Mouse (Mus musculus) ES-E14 (cell line): Measurements from ENCODE around the gene Tent4a. TPM values are rescaled to one million over a fixed set of nuclear protein-coding genes. Genes with fewer than 3 reads are reported as not detected.

Experiments used
- DNase-seq: peaks from one replicate; pipeline ENCODE4 v3.0.0-alpha.2; 2013; ENCODE audit warnings: low read depth, low spot score
- H3K27ac ChIP-seq: 2 replicates; pipeline ENCODE4 v1.5.1; 2012; ENCODE audit warnings: low read depth, mild to moderate bottlenecking, low read length, moderate library complexity, mixed read lengths; ENCODE audit not compliant: poor library complexity, insufficient read depth, severe bottlenecking
- H3K36me3 ChIP-seq: 2 replicates; pipeline ENCODE4 v1.6.1; 2012; ENCODE audit warnings: mild to moderate bottlenecking, low read length, moderate library complexity, mixed read lengths; ENCODE audit not compliant: control insufficient read depth, poor library complexity, insufficient read depth, severe bottlenecking
- H3K4me1 ChIP-seq, 2 experiments: fragments of 150-350 bp in 1 of 2; sonication (generic) in 1 of 2; 2 replicates each; pipeline ENCODE4 v1.6.1; 2012; ENCODE audit warnings: low read length in 2 of 2, mild to moderate bottlenecking in 1 of 2, mixed read lengths in 1 of 2; ENCODE audit not compliant: control insufficient read depth in 2 of 2, insufficient read depth in 2 of 2, poor library complexity in 1 of 2
- H3K4me3 ChIP-seq, 2 experiments: fragments of 150-350 bp in 1 of 2; sonication (generic) in 1 of 2; 2 replicates each; pipeline ENCODE4 v1.5.1; 2012; ENCODE audit warnings: low read length in 2 of 2, low read depth in 1 of 2, mild to moderate bottlenecking in 1 of 2, mixed read lengths in 1 of 2; ENCODE audit not compliant: insufficient read depth in 1 of 2, poor library complexity in 1 of 2, severe bottlenecking in 1 of 2
- H3K9ac ChIP-seq: 2 replicates; pipeline ENCODE4 v1.6.1; 2012; ENCODE audit warnings: low read depth, mild to moderate bottlenecking, low read length, mixed read lengths; ENCODE audit not compliant: poor library complexity, insufficient read depth, severe bottlenecking
- H3K9me3 ChIP-seq: fragments of 150-350 bp; sonication (generic); 2 replicates; pipeline ENCODE4 v1.6.1; 2012; ENCODE audit warnings: low read depth, mild to moderate bottlenecking, low read length; ENCODE audit not compliant: control insufficient read depth, insufficient read depth
- CHD2 ChIP-seq: IDR thresholded peaks from 2 replicates; pipeline ENCODE4 v1.6.1; 2014; ENCODE audit warnings: mild to moderate bottlenecking, low read depth, low read length, inconsistent platforms
- HCFC1 ChIP-seq: IDR thresholded peaks from 2 replicates; pipeline ENCODE4 v1.6.1; 2012; ENCODE audit warnings: low read length, inconsistent platforms, borderline replicate concordance; ENCODE audit not compliant: insufficient read depth
- MAFK ChIP-seq: IDR thresholded peaks from 2 replicates; pipeline ENCODE4 v1.6.1; 2014; ENCODE audit warnings: mild to moderate bottlenecking, low read depth, low read length, inconsistent platforms; ENCODE audit not compliant: insufficient read depth
- ZC3H11A ChIP-seq: IDR thresholded peaks from 2 replicates; pipeline ENCODE4 v1.6.1; 2012; ENCODE audit warnings: low read depth, mild to moderate bottlenecking, inconsistent platforms, low read length, borderline replicate concordance
- ZNF384 ChIP-seq: IDR thresholded peaks from 2 replicates; pipeline ENCODE4 v1.6.1; 2012; ENCODE audit warnings: low read depth, low read length, inconsistent platforms
- in situ Hi-C, 2 experiments: fragments of 600-800 bp; cut with MboI; formaldehyde crosslinking; loops; one replicate each; pipeline ENCODE4 v1.15.1; 2025; ENCODE audit warnings: low sequenced_read_pairs in 2 of 2, inconsistent platforms in 1 of 2; ENCODE audit not compliant: unreplicated experiment in 2 of 2
- total RNA-seq: library from RNA; depleted of rRNA; stranded (reverse); fragments of 300-350 nt; gene quantifications from 2 replicates; pipeline ENCODE4 v1.2.3, GENCODE M21; 2012

Gene Tent4a
- total RNA-seq, 1 experiment: 20.0 TPM

DNA sequence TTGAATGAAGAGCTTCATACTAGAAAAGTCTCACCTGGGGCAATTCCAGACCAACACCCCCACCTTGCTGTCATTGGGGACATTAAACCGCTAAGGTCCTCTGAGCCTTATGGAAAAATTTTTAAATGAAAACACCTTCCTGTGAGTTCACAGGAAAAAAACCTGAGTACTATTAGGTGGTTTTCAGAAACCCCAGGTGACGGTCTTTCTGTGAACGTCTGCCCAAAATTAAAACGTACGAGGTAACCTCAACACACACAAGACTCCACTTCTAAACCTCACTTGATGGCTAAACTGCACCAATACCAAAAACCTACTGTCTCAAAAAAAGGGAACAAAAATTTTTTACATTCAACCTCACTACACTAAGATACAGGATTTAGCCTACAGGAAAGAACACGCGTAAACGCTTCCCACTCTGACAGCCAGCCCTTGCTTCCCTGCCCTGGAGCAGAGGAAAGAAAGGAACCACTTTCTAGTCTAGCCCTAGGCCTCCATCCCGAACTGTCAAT is 1.5 kb downstream of the Tent4a start:
- TF ChIP-seq CHD2: no peak
- no peak for TF ChIP-seq HCFC1
- TF ChIP-seq MAFK: no peak
- in situ Hi-C loops: no loop called here
- no peak overlapping the region for H3K27ac ChIP-seq

DNA sequence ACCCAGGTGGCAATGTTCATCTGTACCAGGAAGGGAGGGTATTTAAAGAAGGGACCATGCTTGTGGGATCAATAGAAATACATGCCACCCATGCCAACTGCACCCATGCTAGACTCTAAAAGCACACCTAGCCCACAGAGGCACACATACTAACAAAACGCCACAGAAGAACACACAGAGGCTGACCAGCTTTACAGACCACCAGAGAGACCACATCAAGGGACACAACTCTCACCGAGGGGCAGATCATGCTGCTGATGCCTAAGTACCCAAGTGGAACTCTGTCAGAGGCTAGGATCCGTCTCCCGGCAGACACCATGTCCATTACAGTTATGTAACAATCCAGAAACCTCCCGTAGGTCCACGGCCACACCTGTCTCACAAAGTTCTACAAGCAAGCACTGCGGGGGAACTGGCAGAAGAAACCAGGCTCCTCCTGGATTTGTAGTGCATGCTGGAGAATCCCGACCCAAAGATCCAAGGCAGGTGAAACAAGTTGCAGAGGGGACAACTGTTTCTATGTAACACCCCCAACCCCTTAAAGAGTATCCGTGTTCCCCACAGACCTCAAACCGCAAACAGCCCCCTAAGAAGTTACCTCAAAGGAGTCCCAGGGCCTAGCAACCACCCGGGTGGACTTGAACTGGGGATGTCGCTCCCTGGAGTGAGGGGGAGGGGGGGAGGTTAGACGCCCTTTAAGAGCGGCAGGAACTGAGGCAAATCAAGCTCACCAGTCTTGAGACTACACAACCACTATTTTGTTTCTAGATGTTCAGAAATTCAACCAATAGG is 2.1 kb downstream of the Tent4a start:
- H3K4me3 ChIP-seq: peak overlapping the region; percentile 73 to 90
- 0 out of 2 replicates have a peak overlapping the region, but pooled peaks have one; percentile 12 for H3K9ac ChIP-seq
- peaks cover 5% of the 10 kb centered on the region; the same call in 1 of the 2 replicates for H3K36me3 ChIP-seq
- H3K4me1 ChIP-seq: peaks cover 3 to 16% of the 10 kb centered on the region in 2 experiments; a peak in 2 of 4 replicates
- no peaks in the 10 kb centered on the region for H3K9me3 ChIP-seq
- DNase-seq: no peak
- no peak overlapping the region for H3K27ac ChIP-seq
- in situ Hi-C loops: no loop called here
- no peak for TF ChIP-seq ZNF384
- TF ChIP-seq MAFK: no peak
- TF ChIP-seq HCFC1: no peak
- TF ChIP-seq CHD2: no peak
- no peak for TF ChIP-seq ZC3H11A

More for the DNA sequence above, 1.5 kb downstream of the Tent4a start:
- Histone ChIP-seq H3K9ac (peak overlapping the region; percentile 91), H3K4me1 (peaks cover 3 to 16% of the 10 kb centered on the region in 2 experiments; a peak in 2 of 4 replicates), H3K4me3 (peak overlapping the region; percentile 73 to 90), H3K36me3 (peaks cover 5% of the 10 kb centered on the region; the same call in 1 of the 2 replicates), H3K9me3 (no peaks in the 10 kb centered on the region)
- no peak for DNase-seq

DNA sequence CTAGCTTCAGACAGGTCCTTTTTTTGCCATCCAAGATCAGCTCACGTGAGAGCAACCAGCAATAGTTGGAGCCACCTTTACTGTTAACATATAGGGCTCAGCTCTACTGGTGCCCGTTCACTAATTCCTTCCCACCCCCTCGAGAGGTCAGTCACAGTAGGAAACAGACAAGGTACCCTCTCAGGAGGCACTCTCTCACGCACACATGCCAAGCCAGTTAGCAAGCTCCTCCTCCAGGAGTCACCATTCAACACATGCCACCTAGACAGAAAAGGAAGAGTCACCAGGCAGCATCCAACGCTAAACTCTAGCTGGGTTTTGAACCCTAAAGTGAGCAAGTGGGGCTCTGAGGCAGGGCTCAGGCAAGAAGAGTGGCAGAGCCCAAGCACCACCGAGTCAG is 3.0 kb downstream of the Tent4a start:
- Histone ChIP-seq H3K4me3 (no peak overlapping the region), H3K4me1 (peaks cover 3 to 16% of the 10 kb centered on the region in 2 experiments; a peak in 2 of 4 replicates), H3K36me3 (peaks cover 5% of the 10 kb centered on the region; the same call in 1 of the 2 replicates), H3K27ac (no peak overlapping the region), H3K9me3 (no peaks in the 10 kb centered on the region), H3K9ac (no peak overlapping the region)
- TF ChIP-seq MAFK (no peak), ZC3H11A (no peak), HCFC1 (no peak), ZNF384 (no peak), CHD2 (no peak)
- in situ Hi-C loops: no loop called here
- DNase-seq: no peak

DNA sequence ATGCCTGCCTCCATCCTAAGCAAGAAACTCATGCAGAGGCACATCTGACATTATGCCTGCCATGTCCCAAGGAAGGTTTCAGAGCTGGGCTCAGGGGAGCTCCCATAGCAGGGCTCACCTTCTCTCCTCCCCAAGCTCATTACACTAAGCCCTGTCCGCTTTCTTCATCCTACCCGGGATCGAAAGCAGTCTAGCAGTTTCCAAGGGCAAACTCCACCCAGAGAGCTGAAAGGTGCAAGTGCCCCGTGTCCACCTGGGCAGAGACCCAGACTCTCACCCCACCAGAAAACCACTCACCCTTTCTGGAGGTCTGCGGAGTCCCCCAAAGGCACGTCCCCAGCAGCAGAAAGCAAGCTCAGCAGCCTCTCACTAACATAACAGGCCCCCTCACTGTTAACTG is 3.5 kb downstream of the Tent4a start:
- no peak for DNase-seq
- in situ Hi-C loops: no loop called here
- Histone ChIP-seq H3K9me3 (no peaks in the 10 kb centered on the region), H3K4me1 (peaks cover 3 to 14% of the 10 kb centered on the region in 2 experiments; a peak in 2 of 4 replicates), H3K36me3 (peaks cover 5% of the 10 kb centered on the region; the same call in 1 of the 2 replicates), H3K4me3 (no peak overlapping the region), H3K27ac (no peak overlapping the region), H3K9ac (no peak overlapping the region)
- TF ChIP-seq HCFC1 (no peak), ZNF384 (no peak), MAFK (no peak), ZC3H11A (no peak), CHD2 (no peak)
